27 mouse cellular contexts compared by ENCODE assay signal in the genomic region with DNA sequence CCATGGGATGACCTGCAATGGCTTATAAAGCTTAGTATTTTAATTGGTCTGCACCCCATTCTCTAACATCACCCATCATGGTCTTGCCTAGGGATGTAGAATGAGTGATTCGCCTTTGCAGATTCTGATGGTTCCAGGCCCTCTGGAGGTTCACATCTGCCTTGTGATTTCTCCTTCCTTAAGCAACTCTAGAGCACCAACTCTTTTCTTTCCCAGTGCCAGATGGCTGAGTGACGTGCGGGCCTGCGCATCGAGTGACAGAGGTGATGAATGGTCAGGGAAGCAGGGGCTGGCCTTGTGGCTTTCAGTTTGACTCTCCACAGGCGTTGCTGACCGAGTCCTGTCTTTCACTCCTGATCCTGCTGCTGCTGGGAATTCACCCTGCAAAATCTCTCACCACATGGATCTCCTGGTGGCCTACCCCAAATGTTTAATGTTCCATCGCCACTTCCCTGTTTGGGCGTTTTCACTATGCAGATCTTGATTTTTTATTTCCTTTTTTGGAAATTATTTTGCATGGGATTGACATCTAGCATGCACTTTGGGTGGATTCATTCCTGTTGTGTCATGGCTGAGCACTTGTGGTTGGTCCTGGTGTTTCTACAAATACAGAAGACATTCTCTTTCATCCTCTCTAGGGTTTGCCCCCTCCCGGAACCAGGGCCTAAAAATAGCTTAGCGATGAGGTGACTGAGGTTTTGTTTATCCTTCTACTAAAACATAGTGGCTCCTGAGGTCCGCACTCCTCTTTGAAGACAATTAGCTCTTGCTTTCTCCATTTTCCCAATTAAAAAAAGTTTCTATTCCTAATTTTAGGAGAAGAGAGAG. TPM values are rescaled to one million over a fixed set of nuclear protein-coding genes. Genes with fewer than 3 reads are reported as not detected.
DNase-seq lines count a peak whose midpoint lies in the region; ATAC-seq lines count a peak whose summit lies in the region.
"Had no signal": no experiment of that assay in that cellular context is flagged by ENCODE, and none has a peak within 500 bp of the region (broad histone marks: within the 10 kb centered on the region; RNA-seq: fewer than 3 reads in every experiment).

No protein-coding gene starts in this region.

- 70% methylated on average over 12 of the region's 12 CpGs for WGBS in hindbrain, embryonic 10.5 days
- WGBS in hindbrain, embryonic 12.5 days, result 63% methylated on average over 12 of the region's 12 CpGs

- no peaks in the 10 kb centered on the region for H3K4me1 ChIP-seq in hindbrain, embryonic 10.5 days (replicated peaks)
- no peaks in the 10 kb centered on the region for H3K4me1 ChIP-seq in hindbrain, embryonic 12.5 days
- H3K4me1 ChIP-seq: embryonic facial prominence, embryonic 10.5 days; embryonic facial prominence, embryonic 12.5 days; forebrain, embryonic 13.5 days; forebrain, embryonic 15.5 days had no signal

- H3K4me2 ChIP-seq in hindbrain, embryonic 12.5 days (replicated peaks), result no peak overlapping the region
- H3K4me2 ChIP-seq: embryonic facial prominence, embryonic 12.5 days; forebrain, embryonic 13.5 days; forebrain, embryonic 15.5 days had no signal

- peak; percentile 25 for DNase-seq in CD4-positive, CD25-positive, alpha-beta regulatory T cell, adult 2 months (ENCODE audit: low read depth, low spot score)
- peak; percentile 6 for DNase-seq in hindbrain, embryonic 10.5 days (ENCODE audit: low spot score)
- peak; percentile 21 for DNase-seq in induced T-regulatory cell, adult 2 months (ENCODE audit: low read depth)
- no peak for DNase-seq in retina, postnatal 1 day
- DNase-seq: adrenal gland, adult 8-10 months; adrenal gland, postnatal 14 days; adrenal gland, postnatal 36 days; cerebellum, adult 11-12 months; cerebellum, adult 2 months; cerebellum, adult 9-10 months; cerebellum, postnatal 10 days; cerebellum, postnatal 25 days; embryo, embryonic 11 days; forebrain, postnatal 0 days had no signal

- no peaks in the 10 kb centered on the region for H3K36me3 ChIP-seq in hindbrain, embryonic 10.5 days
- H3K36me3 ChIP-seq in hindbrain, embryonic 12.5 days, result no peaks in the 10 kb centered on the region
- H3K36me3 ChIP-seq: embryonic facial prominence, embryonic 10.5 days; embryonic facial prominence, embryonic 12.5 days; forebrain, embryonic 15.5 days; G1E had no signal

- ATAC-seq in CD4-positive, CD25-positive, alpha-beta regulatory T cell, adult 4 months, result no peak
- no peak for ATAC-seq in hindbrain, embryonic 12.5 days (ENCODE audit: low FRiP score)
- ATAC-seq: activated CD4-positive, CD25-positive, alpha-beta regulatory T cell, adult 4 months; forebrain, embryonic 13.5 days; forebrain, embryonic 15.5 days; forebrain, postnatal 0 days; Patski had no signal

- H3K4me3 ChIP-seq in hindbrain, embryonic 10.5 days, result no peak overlapping the region
- H3K4me3 ChIP-seq in hindbrain, embryonic 12.5 days, result no peak overlapping the region
- H3K4me3 ChIP-seq: embryonic facial prominence, embryonic 10.5 days; embryonic facial prominence, embryonic 12.5 days; forebrain, embryonic 13.5 days; forebrain, embryonic 15.5 days had no signal

- no peak overlapping the region for H3K9ac ChIP-seq in hindbrain, embryonic 12.5 days
- H3K9ac ChIP-seq: embryonic facial prominence, embryonic 12.5 days; forebrain, embryonic 13.5 days; forebrain, embryonic 15.5 days; forebrain, postnatal 0 days had no signal

- H3K27ac ChIP-seq in hindbrain, embryonic 10.5 days, result no peak overlapping the region
- H3K27ac ChIP-seq in hindbrain, embryonic 12.5 days, result no peak overlapping the region
- H3K27ac ChIP-seq: embryonic facial prominence, embryonic 10.5 days; embryonic facial prominence, embryonic 12.5 days; forebrain, embryonic 13.5 days; forebrain, embryonic 15.5 days had no signal

- no peaks in the 10 kb centered on the region for H3K27me3 ChIP-seq in hindbrain, embryonic 10.5 days (ENCODE audit: insufficient read depth, poor library complexity, severe bottlenecking)
- H3K27me3 ChIP-seq in hindbrain, embryonic 12.5 days, result no peaks in the 10 kb centered on the region
- H3K27me3 ChIP-seq: embryonic facial prominence, embryonic 12.5 days; forebrain, embryonic 13.5 days; forebrain, embryonic 15.5 days had no signal

- H3K9me3 ChIP-seq in hindbrain, embryonic 10.5 days, result peaks cover 10% of the 10 kb centered on the region; the same call in 1 of the 2 replicates
- peaks cover 9% of the 10 kb centered on the region; the same call in 1 of the 2 replicates for H3K9me3 ChIP-seq in hindbrain, embryonic 12.5 days (replicated peaks)
- H3K9me3 ChIP-seq: embryonic facial prominence, embryonic 12.5 days; forebrain, embryonic 15.5 days had no signal

RNA-seq across cellular contexts. Expression of a gene that starts 9.4 kb away (rescaled TPM):
- polyA plus RNA-seq in CD4-positive, CD25-positive, alpha-beta regulatory T cell, adult 4 months (2017; shearing (Covaris generic)), result not detected
- 12.4 and 18.2 TPM in 2 replicates for polyA plus RNA-seq in hindbrain, embryonic 10.5 days (2016; fragmentation: Nextera tagmentation; extraction: Ambion mirVana)
- polyA plus RNA-seq in hindbrain, embryonic 12.5 days (2016; fragmentation: Nextera tagmentation; extraction: Ambion mirVana), result 23.4 and 30.0 TPM in 2 replicates
- polyA plus RNA-seq: activated CD4-positive, CD25-positive, alpha-beta regulatory T cell, adult 4 months; G1E had no signal

RNA-seq across cellular contexts. Expression of a gene that starts 27.1 kb away (rescaled TPM):
- polyA plus RNA-seq in CD4-positive, CD25-positive, alpha-beta regulatory T cell, adult 4 months (2017; shearing (Covaris generic)), result not detected
- not detected in 2 replicates for polyA plus RNA-seq in hindbrain, embryonic 10.5 days (2016; fragmentation: Nextera tagmentation; extraction: Ambion mirVana)
- polyA plus RNA-seq in hindbrain, embryonic 12.5 days (2016; fragmentation: Nextera tagmentation; extraction: Ambion mirVana), result not detected in 2 replicates
- polyA plus RNA-seq: activated CD4-positive, CD25-positive, alpha-beta regulatory T cell, adult 4 months; C2C12; cerebellum, adult 2 months; cortical plate, adult 2 months; embryonic facial prominence, embryonic 10.5 days; embryonic facial prominence, embryonic 12.5 days; embryonic facial prominence, embryonic 14.5 days; forebrain, embryonic 11.5 days; forebrain, embryonic 13.5 days; forebrain, embryonic 15.5 days; forebrain, postnatal 0 days; G1E; Patski had no signal

RNA-seq across cellular contexts. Expression of a gene that starts 44.7 kb away (rescaled TPM):
- 1 to 10 TPM in 1 of 2 experiments, under 1 TPM in 1; 0.89 to 1.2 TPM for polyA plus RNA-seq in CD4-positive, CD25-positive, alpha-beta regulatory T cell, adult 4 months (2017; shearing (Covaris generic))
- polyA plus RNA-seq in hindbrain, embryonic 10.5 days (2016; fragmentation: Nextera tagmentation; extraction: Ambion mirVana), result not detected in 2 replicates
- polyA plus RNA-seq in hindbrain, embryonic 12.5 days (2016; fragmentation: Nextera tagmentation; extraction: Ambion mirVana), result not detected in 2 replicates
- polyA plus RNA-seq: C2C12; cerebellum, adult 2 months; cortical plate, adult 2 months; embryonic facial prominence, embryonic 10.5 days; embryonic facial prominence, embryonic 12.5 days; embryonic facial prominence, embryonic 14.5 days; forebrain, embryonic 11.5 days; forebrain, embryonic 13.5 days; forebrain, embryonic 15.5 days; forebrain, postnatal 0 days; G1E had no signal
